Mouse (Mus musculus) liver, adult 10 weeks (tissue): ENCODE data around the gene Olfr1459. TPM values are rescaled to one million over a fixed set of nuclear protein-coding genes. Genes with fewer than 3 reads are reported as not detected.

Experiments used
- polyA plus RNA-seq: library from polyadenylated mRNA; stranded (reverse); fragments of 350-450 nt; fragmentation: Illumina TruSeq; extraction: RNeasy Lipid Tissue Mini Kit (QIAGEN cat#74804); gene quantifications from one replicate; pipeline ENCODE4 v1.2.3, GENCODE M21; 2014; ENCODE audit warnings: low read depth, low replicate concordance

The Olfr1459 gene
- polyA plus RNA-seq = not detected

GRCm38 (mm10) chr19:13149449-13149848 lies at the start of gene Olfr1459:
Olfr1459 (minus strand) TSS chr19:13149549.

GRCm38 (mm10) chr19:13185434-13185833 lies 36.1 kb upstream of the Olfr1459 start, which contains the start of gene Olfr1462:
Olfr1462 (plus strand) TSS chr19:13185734.

GRCm38 (mm10) chr19:13162700-13163099 lies 13.4 kb upstream of the Olfr1459 start, which contains the start of gene Olfr1461:
Olfr1461 (plus strand) TSS chr19:13163000.

GRCm38 (mm10) chr19:13106675-13107074 lies 42.7 kb downstream of the Olfr1459 start, which contains the start of gene Olfr1458:
Olfr1458 (minus strand) TSS chr19:13106775.

GRCm38 (mm10) chr19:13097791-13098190 lies 51.6 kb downstream of the Olfr1459 start, which contains the start of gene Olfr1457:
Olfr1457 (minus strand) TSS chr19:13097891.

Other genes with a start within 250 kb of the Olfr1459 start
- gene Olfr1447, start 245.8 kb downstream of the Olfr1459 start, polyA plus RNA-seq = not detected
- gene Olfr1448, start 225.1 kb downstream of the Olfr1459 start, polyA plus RNA-seq = not detected
- gene Olfr1449, start 218.7 kb downstream of the Olfr1459 start, polyA plus RNA-seq = not detected
- gene Olfr1450, start 199.3 kb downstream of the Olfr1459 start, polyA plus RNA-seq = not detected
- gene Olfr1451, start 154.5 kb downstream of the Olfr1459 start, polyA plus RNA-seq = not detected
- gene Olfr1453, start 121.2 kb downstream of the Olfr1459 start, polyA plus RNA-seq = not detected
- gene Olfr1454, start 88.9 kb downstream of the Olfr1459 start, polyA plus RNA-seq = not detected
- gene Olfr1457, start 51.7 kb downstream of the Olfr1459 start, polyA plus RNA-seq = not detected
- gene Olfr1458, start 42.8 kb downstream of the Olfr1459 start, polyA plus RNA-seq = not detected
- gene Olfr1461, start 13.5 kb upstream of the Olfr1459 start, polyA plus RNA-seq = not detected
- not detected for gene Olfr1462, start 36.2 kb upstream of the Olfr1459 start, polyA plus RNA-seq
- gene Olfr1463, start 81.8 kb upstream of the Olfr1459 start, polyA plus RNA-seq = not detected
- not detected for gene Olfr1465, start 166.0 kb upstream of the Olfr1459 start, polyA plus RNA-seq
- gene Olfr1466, start 189.3 kb upstream of the Olfr1459 start, polyA plus RNA-seq = not detected
- not detected for gene Olfr1467, start 212.7 kb upstream of the Olfr1459 start, polyA plus RNA-seq